Mouse (Mus musculus): ENCODE measurements around the gene Shq1.

DNA sequence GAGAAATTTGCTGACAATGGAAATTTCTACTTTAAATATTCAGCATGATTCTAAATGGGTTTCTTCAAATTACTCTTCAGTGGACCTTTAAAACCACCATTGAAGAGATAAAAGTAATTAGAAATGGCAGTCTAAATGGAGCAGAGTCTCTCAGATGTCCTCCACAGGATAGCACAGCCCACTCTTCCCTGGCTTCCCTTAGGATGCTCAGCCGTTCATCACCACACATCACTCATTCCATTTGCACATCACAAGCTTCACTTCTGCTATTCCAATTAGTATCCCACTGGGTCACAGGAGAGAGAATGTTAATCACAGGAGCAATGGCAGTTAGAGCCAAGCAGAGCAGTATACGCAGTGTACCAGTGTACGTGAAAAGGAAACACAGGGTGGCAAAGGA lies 18.4 kb downstream of the Shq1 start:
- TF ChIP-seq CTCF (IDR thresholded peaks at IDR 0.05; ENCODE audit: low read depth) (no peak), EP300 (optimal IDR thresholded peaks at IDR 0.05) (no peak)
